Mouse (Mus musculus) CH12.LX (cell line): Measurements from ENCODE around the gene Aldh2. TPM values are rescaled to one million over a fixed set of nuclear protein-coding genes. Genes with fewer than 3 reads are reported as not detected.
A peak's percentile ranks its signal among the peaks of the same experiment; 100 is the strongest.

Source experiments
- DNase-seq: peaks from one replicate; pipeline ENCODE4 v3.0.0-alpha.2; 2013; ENCODE audit errors: extremely low read depth
- H3K27ac ChIP-seq: 2 replicates; pipeline ENCODE4 v1.5.1; 2012; ENCODE audit warnings: low read depth, mild to moderate bottlenecking, control low read depth, moderate library complexity; ENCODE audit not compliant: insufficient read depth
- H3K27me3 ChIP-seq: replicated peaks from 2 replicates; pipeline ENCODE3; 2012; ENCODE audit warnings: inconsistent platforms
- H3K36me3 ChIP-seq, 2 experiments: replicated peaks in 1 of 2; 2 replicates each; pipeline versions ENCODE3 to v1.6.1; 2012; ENCODE audit warnings: inconsistent platforms in 1 of 2, low read length in 1 of 2, mild to moderate bottlenecking in 1 of 2, mixed read lengths in 1 of 2, moderate library complexity in 1 of 2; ENCODE audit not compliant: control insufficient read depth in 1 of 2, insufficient read depth in 1 of 2
- H3K4me1 ChIP-seq, 2 experiments: 2 replicates each; pipeline ENCODE4 v1.6.1; 2012; ENCODE audit warnings: inconsistent platforms in 1 of 2, moderate library complexity in 1 of 2; ENCODE audit not compliant: insufficient read depth in 2 of 2, control insufficient read depth in 1 of 2
- H3K4me2 ChIP-seq: 2 replicates; pipeline ENCODE4 v1.6.1; 2012; ENCODE audit warnings: low read depth, mild to moderate bottlenecking, control low read depth; ENCODE audit not compliant: poor library complexity, insufficient read depth, severe bottlenecking
- H3K4me3 ChIP-seq, 3 experiments: fragments of 150-350 bp in 1 of 3; sonication (generic) in 1 of 3; replicated peaks in 1 of 3; 2 replicates each; pipeline versions ENCODE3 to v1.5.1; 2011 to 2012; ENCODE audit warnings: low read depth in 2 of 3, low read length in 2 of 3, mild to moderate bottlenecking in 2 of 3, moderate library complexity in 2 of 3, control low read depth in 1 of 3, improper control_type of control experiment in 1 of 3, inconsistent platforms in 1 of 3, mixed read lengths in 1 of 3; ENCODE audit not compliant: poor library complexity in 1 of 3
- H3K79me2 ChIP-seq: replicated peaks from 2 replicates; pipeline ENCODE4 v1.6.1; 2012; ENCODE audit warnings: mild to moderate bottlenecking, moderate library complexity; ENCODE audit not compliant: control insufficient read depth, poor library complexity, insufficient read depth, severe bottlenecking; ENCODE audit errors: extremely low read depth
- H3K9ac ChIP-seq: 2 replicates; pipeline ENCODE4 v1.6.1; 2012; ENCODE audit warnings: low read depth, mild to moderate bottlenecking, control low read depth, moderate library complexity; ENCODE audit not compliant: insufficient read depth
- H3K9me3 ChIP-seq: replicated peaks from 2 replicates; pipeline ENCODE3; 2012; ENCODE audit warnings: low read length, inconsistent platforms, mixed read lengths
- BHLHE40 ChIP-seq: IDR thresholded peaks from 2 replicates; pipeline ENCODE4 v1.6.1; 2011; ENCODE audit warnings: mild to moderate bottlenecking, low read depth, low read length, improper control_type of control experiment
- CHD1 ChIP-seq: IDR thresholded peaks from 2 replicates; pipeline ENCODE4 v1.6.1; 2012; ENCODE audit warnings: low read depth, low read length, improper control_type of control experiment, inconsistent platforms
- CHD2 ChIP-seq: IDR thresholded peaks from 2 replicates; pipeline ENCODE4 v1.6.1; 2011; ENCODE audit warnings: low read length, improper control_type of control experiment
- CTCF ChIP-seq, 2 experiments: IDR thresholded peaks in 1 of 2; conservative IDR thresholded peaks in 1 of 2; 2 replicates each; pipeline ENCODE4 v1.5.1; 2011 to 2012; ENCODE audit warnings: low read depth in 2 of 2, low read length in 2 of 2, improper control_type of control experiment in 1 of 2, inconsistent platforms in 1 of 2, mild to moderate bottlenecking in 1 of 2, moderate library complexity in 1 of 2
- ELF1 ChIP-seq: IDR thresholded peaks from 2 replicates; pipeline ENCODE4 v1.6.1; 2014; ENCODE audit warnings: low read depth, mild to moderate bottlenecking, inconsistent platforms, low read length, improper control_type of control experiment
- EP300 ChIP-seq: IDR thresholded peaks from 2 replicates; pipeline ENCODE4 v1.6.1; 2011; ENCODE audit warnings: low read length, improper control_type of control experiment
- ETS1 ChIP-seq: conservative IDR thresholded peaks from 2 replicates; pipeline ENCODE4 v1.6.1; 2012; ENCODE audit warnings: low read depth, mild to moderate bottlenecking, inconsistent platforms, low read length, improper control_type of control experiment, moderate library complexity
- GABPA ChIP-seq: IDR thresholded peaks from 2 replicates; pipeline ENCODE4 v1.6.1; 2012; ENCODE audit warnings: low read depth, low read length, improper control_type of control experiment, inconsistent platforms; ENCODE audit not compliant: insufficient replicate concordance
- HCFC1 ChIP-seq: IDR thresholded peaks from 2 replicates; pipeline ENCODE4 v1.6.1; 2012; ENCODE audit warnings: low read depth, mild to moderate bottlenecking, inconsistent platforms, low read length, improper control_type of control experiment
- IRF4 ChIP-seq: IDR thresholded peaks from 2 replicates; pipeline ENCODE4 v1.6.1; 2014; ENCODE audit warnings: low read depth, mild to moderate bottlenecking, inconsistent platforms, low read length, improper control_type of control experiment
- JUND ChIP-seq: conservative IDR thresholded peaks from 2 replicates; pipeline ENCODE4 v1.6.1; 2011; ENCODE audit warnings: low read depth, low read length, improper control_type of control experiment
- MEF2A ChIP-seq: IDR thresholded peaks from 2 replicates; pipeline ENCODE4 v1.6.1; 2014; ENCODE audit warnings: low read depth, mild to moderate bottlenecking, inconsistent platforms, low read length, improper control_type of control experiment, borderline replicate concordance
- MXI1 ChIP-seq: IDR thresholded peaks from 2 replicates; pipeline ENCODE4 v1.6.1; 2011; ENCODE audit warnings: mild to moderate bottlenecking, low read depth, low read length, improper control_type of control experiment
- MYC ChIP-seq: IDR thresholded peaks from 2 replicates; pipeline ENCODE4 v1.6.1; 2011; ENCODE audit warnings: low read depth, mild to moderate bottlenecking, improper control_type of control experiment, low read length
- NELFE ChIP-seq: IDR thresholded peaks from 2 replicates; pipeline ENCODE4 v1.6.1; 2011; ENCODE audit warnings: low read depth, low read length, improper control_type of control experiment
- POLR2AphosphoS2 ChIP-seq: IDR thresholded peaks from 2 replicates; pipeline ENCODE4 v1.6.1; 2011; ENCODE audit warnings: low read depth, low read length, improper control_type of control experiment
- RAD21 ChIP-seq: IDR thresholded peaks from 2 replicates; pipeline ENCODE4 v1.6.1; 2011; ENCODE audit warnings: low read depth, mild to moderate bottlenecking, low read length, improper control_type of control experiment, moderate library complexity
- SMC3 ChIP-seq: IDR thresholded peaks from 2 replicates; pipeline ENCODE4 v1.6.1; 2011; ENCODE audit warnings: low read depth, low read length, improper control_type of control experiment
- TBP ChIP-seq: conservative IDR thresholded peaks from 2 replicates; pipeline ENCODE4 v1.6.1; 2011; ENCODE audit warnings: low read depth, low read length, improper control_type of control experiment
- ZC3H11A ChIP-seq: IDR thresholded peaks from 2 replicates; pipeline ENCODE4 v1.6.1; 2012; ENCODE audit warnings: low read depth, mild to moderate bottlenecking, inconsistent platforms, low read length, improper control_type of control experiment
- ZNF384 ChIP-seq: IDR thresholded peaks from 2 replicates; pipeline ENCODE4 v1.6.1; 2012; ENCODE audit warnings: low read depth, low read length, improper control_type of control experiment, inconsistent platforms
- dilution Hi-C: fragments of 300-500 bp; cut with MboI; formaldehyde crosslinking; loops from 2 replicates; pipeline ENCODE4 v1.14.3; 2020; ENCODE audit warnings: low sequenced_read_pairs; ENCODE audit not compliant: extremely low pct_unique_long_range_greater_than_20kb, extremely low pct_ligation_motif_present
- in situ Hi-C: fragments of 300-500 bp; cut with MboI; formaldehyde crosslinking; loops from 3 replicates; pipeline ENCODE4 v1.14.3; 2019; ENCODE audit warnings: low sequenced_read_pairs, low pct_ligation_motif_present, low pct_unique_long_range_greater_than_20kb, mixed read lengths
- polyA plus RNA-seq: library from polyadenylated mRNA; unstranded; fragments of >175 nt; gene quantifications from 2 replicates; pipeline ENCODE4 v1.2.1, GENCODE M21; 2012; ENCODE audit warnings: low read depth; ENCODE audit not compliant: insufficient read length
- total RNA-seq, 2 experiments: library from RNA; depleted of rRNA; stranded (reverse); fragments of 300-350 nt in 1 of 2; fragments of >200 nt in 1 of 2; gene quantifications; 2 replicates each; pipeline ENCODE4 v1.2.3; 2012 to 2014

The Aldh2 gene
- total and polyA plus RNA-seq, 3 experiments = 58.9 to 139 (median 73.9) TPM

GRCm38 (mm10) chr5:121547084-121547483, 46.5 kb downstream of the Aldh2 start:
- dilution Hi-C loops (no loop called here), in situ Hi-C loops (no loop called here)
- peaks cover 0 to 19% of the 10 kb centered on the region in 2 experiments for H3K36me3 ChIP-seq
- no peaks in the 10 kb centered on the region for H3K9me3 ChIP-seq
- H3K4me2 ChIP-seq = no peak overlapping the region
- H3K4me1 ChIP-seq = peaks cover 0 to 33% of the 10 kb centered on the region in 2 experiments; a peak in 2 of 4 replicates
- H3K4me3 ChIP-seq = no peak overlapping the region
- peaks cover 30% of the 10 kb centered on the region for H3K79me2 ChIP-seq
- no peak for DNase-seq
- H3K27me3 ChIP-seq = no peaks in the 10 kb centered on the region
- H3K27ac ChIP-seq = no peak overlapping the region
- H3K9ac ChIP-seq = no peak overlapping the region
- TF ChIP-seq ETS1 (no peak), NELFE (no peak), GABPA (no peak), MXI1 (no peak), HCFC1 (no peak), BHLHE40 (no peak), ZC3H11A (no peak), POLR2AphosphoS2 (no peak), EP300 (no peak), ZNF384 (no peak), MYC (no peak), MEF2A (no peak), JUND (no peak), CHD1 (no peak), TBP (no peak), ELF1 (no peak), CHD2 (no peak)

GRCm38 (mm10) chr5:121546530-121546895, 47.1 kb downstream of the Aldh2 start:
- no peaks in the 10 kb centered on the region for H3K27me3 ChIP-seq
- H3K4me1 ChIP-seq = peaks cover 0 to 34% of the 10 kb centered on the region in 2 experiments; a peak in 2 of 4 replicates
- no peak overlapping the region for H3K27ac ChIP-seq
- DNase-seq = peak; percentile 65
- peak overlapping the region; percentile 76 to 100 (median 96) for H3K4me3 ChIP-seq
- TF ChIP-seq IRF4 (no peak), CTCF (conservative IDR thresholded peaks at IDR 0.05 in 1 of 2, IDR thresholded peaks at IDR 0.05 in 1 of 2; ENCODE audit: low read depth in 2 of 2, low read length in 2 of 2) (peak in 1 of 2 experiments; percentile 78; a peak in 2 of 4 replicates), RAD21 (peak; percentile 51), SMC3 (peak; percentile 69)
- dilution Hi-C loops = no loop called here
- in situ Hi-C loops = no loop called here
- H3K4me2 ChIP-seq = peak overlapping the region; percentile 26
- no peaks in the 10 kb centered on the region for H3K9me3 ChIP-seq
- H3K9ac ChIP-seq = peak overlapping the region; percentile 45
- peaks cover 0 to 19% of the 10 kb centered on the region in 2 experiments for H3K36me3 ChIP-seq
- H3K79me2 ChIP-seq = peaks cover 31% of the 10 kb centered on the region
